Mouse (Mus musculus): ENCODE measurements around the gene 2010003K11Rik.

2010003K11Rik gene

DNA sequence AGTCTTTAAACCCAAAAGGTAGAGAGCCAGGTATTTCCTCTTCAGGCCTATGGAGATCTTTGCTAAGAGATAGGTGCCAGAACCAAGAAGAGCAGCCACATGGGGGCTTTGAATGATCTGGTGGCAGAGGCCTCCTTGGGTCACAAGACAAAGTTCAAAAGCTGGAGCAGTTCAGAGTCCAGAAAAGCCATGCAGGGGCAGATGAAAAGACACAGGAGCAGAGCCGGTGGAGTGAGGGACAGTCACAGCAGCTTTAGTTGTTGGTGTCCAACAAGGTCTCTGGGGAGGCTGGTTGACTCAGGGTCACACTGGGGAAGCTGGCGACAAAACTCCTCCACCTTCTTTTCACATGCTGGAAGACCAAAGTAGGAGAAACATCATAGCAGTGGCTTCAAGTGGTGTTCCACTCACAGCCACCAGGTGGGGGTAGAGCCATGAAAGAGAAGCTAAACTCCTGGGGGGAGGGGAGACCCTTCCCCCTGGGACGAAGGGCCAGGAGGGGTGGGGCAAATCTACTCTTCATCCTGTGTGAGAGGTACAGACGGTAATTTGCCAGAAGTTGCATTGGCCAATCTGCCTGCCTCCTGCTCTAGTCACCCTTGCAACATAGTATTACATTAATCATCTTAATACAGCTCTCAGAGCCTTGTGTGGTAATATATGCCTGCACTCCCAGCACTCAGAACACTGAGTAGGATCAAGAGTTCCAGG lies 965 bp downstream of the 2010003K11Rik start:
- DNase-seq (ENCODE audit: low read depth, low spot score) = peak; percentile 97

DNA sequence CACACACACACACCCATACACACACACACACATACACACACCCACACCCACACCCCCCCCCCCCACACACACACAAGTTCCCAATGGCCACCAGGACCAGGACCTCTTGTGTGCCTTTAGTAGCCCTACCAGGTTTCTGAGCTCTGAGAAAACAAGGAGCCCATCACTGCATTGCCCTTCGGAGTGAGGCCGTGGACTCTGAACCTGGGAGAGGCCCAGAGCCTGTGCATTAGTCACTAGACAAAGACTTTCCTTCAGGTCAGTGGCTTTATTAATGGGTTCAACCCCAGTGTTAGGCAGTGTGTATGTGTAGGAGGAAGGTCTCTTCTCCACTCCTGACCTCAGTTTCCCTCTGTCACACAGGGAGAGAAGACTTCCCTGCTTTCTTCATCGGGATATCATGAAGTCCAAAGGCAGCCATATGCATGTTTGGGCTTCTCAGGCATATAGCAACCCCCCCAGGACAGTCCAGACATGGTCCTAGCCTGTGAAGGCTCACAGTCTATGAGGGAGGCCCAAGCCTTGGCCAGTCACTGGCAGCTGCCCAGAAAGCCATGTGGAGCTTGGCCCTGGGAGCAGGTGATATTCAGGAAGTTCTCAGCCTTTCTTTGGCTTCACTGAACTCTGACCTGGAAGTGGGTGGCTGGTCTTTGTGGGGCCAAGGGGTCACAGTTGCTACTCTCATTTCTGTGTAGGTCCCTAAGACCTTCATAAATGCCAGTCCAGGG lies 1.7 kb downstream of the 2010003K11Rik start:
- DNase-seq (ENCODE audit: low read depth, low spot score) = no peak

- no peak for DNase-seq (ENCODE audit: low read depth, low spot score)
These were observed 2.6 kb downstream of the 2010003K11Rik start for GRCm38 (mm10) chr19:4495814-4496213.

DNA sequence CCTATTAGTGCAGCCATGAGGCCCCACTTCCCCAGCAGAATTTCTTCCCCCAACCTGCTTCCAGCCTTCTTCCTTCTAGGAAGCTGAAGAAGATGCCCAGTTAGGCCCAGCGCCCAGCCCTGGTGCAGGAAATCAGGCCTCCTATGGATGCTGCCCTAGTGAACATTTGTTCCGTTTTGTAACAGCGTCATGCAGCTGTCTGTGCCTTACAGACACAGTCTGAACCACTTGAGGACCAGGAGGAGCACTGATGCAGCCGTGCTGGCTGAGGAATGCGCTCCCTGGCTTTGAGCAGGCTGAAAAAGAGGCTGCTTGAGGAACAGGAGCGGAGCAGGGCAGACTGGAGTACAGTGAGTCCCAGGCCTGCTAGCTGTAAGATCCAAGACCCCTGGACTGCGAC lies 3.7 kb downstream of the 2010003K11Rik start:
- DNase-seq (ENCODE audit: low read depth, low spot score) = no peak

- DNase-seq (ENCODE audit: low read depth, low spot score) = peak; percentile 92
These were observed 5.7 kb downstream of the 2010003K11Rik start for GRCm38 (mm10) chr19:4492526-4493296.

GRCm38 (mm10) chr19:4491080-4491695 lies 7.2 kb downstream of the 2010003K11Rik start:
- DNase-seq (ENCODE audit: low read depth, low spot score) = no peak

DNA sequence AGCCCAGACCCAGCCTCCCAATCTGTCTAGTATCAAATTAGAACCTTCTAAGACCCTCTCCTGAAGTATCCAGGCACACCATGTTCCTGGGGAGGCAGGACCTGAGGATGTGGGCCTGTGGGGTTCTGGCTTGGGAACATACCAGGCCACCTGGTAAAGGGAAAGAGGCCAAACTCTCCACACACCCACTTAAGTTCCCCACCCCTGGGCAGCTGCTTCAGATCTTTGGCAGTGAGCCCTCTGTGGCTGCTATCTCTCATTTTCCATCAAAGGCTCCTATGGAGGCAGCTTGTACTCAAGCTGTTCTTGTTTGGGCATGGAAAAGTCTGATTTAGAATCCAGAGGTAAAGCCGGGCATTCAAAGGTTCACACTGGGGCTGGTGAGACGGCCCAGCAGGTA lies 10.5 kb downstream of the 2010003K11Rik start:
- DNase-seq (ENCODE audit: low read depth, low spot score) = no peak

DNA sequence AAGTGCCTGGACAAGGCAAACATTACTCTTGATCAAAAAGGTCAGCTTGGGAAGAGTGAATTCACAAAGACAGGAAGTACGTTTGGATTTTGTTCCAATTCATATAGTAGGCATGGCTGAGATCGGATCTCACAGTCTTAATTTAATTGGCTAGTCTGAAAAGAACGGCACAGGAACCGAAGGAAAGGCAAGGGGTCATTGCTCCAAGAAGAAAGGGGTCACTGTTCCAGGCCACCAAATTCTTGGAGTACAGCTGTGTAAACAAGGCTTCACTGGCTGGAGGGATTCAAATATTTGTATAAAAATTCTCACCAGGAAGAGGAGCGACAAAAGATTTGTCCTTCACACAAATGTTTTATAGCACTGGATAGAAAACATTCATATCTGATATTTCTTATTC lies 13.4 kb downstream of the 2010003K11Rik start:
- no peak for DNase-seq (ENCODE audit: low read depth, low spot score)

- no peak for DNase-seq (ENCODE audit: low read depth, low spot score)
These were observed 16.1 kb downstream of the 2010003K11Rik start for GRCm38 (mm10) chr19:4482111-4482859.

- no peak for DNase-seq (ENCODE audit: low read depth, low spot score)
These were observed 17.1 kb downstream of the 2010003K11Rik start for GRCm38 (mm10) chr19:4481326-4481725.

GRCm38 (mm10) chr19:4480041-4480440 lies 18.3 kb downstream of the 2010003K11Rik start:
- DNase-seq (ENCODE audit: low read depth, low spot score) = no peak

GRCm38 (mm10) chr19:4478190-4478516 lies 20.2 kb downstream of the 2010003K11Rik start:
- no peak for DNase-seq (ENCODE audit: low read depth, low spot score)

DNA sequence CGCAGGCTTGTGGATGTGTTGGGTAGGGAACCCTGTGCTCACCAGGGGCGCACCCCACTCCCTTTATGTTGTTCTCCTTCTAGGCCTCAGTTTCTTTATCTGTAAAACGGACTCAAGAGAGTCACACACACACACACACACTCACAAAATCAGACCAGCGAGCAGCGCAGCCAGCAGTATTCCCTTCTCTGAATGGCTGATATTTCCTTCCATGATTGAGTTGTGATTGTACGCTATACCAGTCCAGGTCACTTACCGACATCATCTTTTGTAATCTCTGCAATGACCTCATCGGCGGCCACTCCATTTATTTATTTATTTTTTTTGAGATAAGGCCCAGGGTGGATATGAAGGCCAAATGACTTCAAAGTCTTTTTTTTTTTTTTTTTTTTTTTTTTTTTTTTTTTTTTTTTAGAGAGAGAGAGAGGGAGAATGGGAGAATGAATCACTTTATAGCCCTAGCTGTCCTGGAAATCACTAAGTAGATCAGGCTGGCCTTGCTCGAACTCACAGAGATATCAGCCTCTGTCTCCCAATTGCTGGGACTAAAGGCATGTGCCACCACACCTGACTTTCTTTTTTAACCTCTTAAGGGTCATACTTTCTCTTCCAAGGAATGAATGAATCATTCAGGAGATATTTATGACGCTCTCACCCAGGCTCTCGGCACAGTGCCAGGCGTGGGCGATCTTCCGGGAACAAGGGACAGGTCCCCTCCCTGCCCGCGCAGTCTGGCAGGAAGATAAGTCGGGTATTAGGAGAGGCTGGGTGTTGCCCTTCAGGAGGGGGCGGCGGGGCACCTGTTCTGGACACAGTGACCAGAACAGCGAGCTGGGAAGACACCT lies 20.8 kb downstream of the 2010003K11Rik start, which contains the start of gene Syt12:
Syt12 (minus strand) TSS at position 103 of the 845 bp plus-strand sequence.
- peak; percentile 32 for DNase-seq (ENCODE audit: low read depth, low spot score)

DNA sequence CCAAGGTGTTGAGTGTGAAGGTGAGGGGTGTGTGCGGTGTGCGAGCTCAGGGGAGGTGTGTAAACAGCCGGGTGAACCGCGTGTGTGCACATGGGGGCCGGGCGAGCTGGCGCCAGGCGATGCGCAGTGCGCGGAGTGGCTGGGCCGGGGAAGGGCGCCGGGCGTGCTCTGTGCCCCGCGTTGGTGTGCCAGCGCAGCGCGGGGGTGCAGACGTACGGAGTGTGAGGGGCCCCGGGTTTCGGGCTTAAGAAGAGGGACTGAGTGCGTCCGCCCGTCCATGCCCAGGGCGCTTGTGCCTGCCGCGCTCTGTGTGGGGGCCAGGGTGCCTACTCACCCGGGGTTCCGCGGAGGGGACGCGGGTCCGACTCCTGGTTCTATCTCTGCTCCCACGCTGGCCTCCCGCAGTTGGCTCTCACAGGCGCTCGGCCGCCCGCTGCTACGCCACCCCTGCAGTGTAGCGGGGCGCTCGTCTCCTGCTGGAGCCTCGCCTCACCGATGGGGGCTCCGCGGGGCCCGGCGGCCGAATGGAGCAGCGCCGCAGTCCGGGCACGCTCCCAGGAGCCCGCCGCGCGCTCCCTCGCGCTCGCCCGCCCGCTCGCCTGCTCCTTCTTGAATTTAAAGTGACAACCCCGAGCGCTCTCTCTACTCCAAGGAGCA lies 21.7 kb downstream of the 2010003K11Rik start:
- no peak for DNase-seq (ENCODE audit: low read depth, low spot score)

DNA sequence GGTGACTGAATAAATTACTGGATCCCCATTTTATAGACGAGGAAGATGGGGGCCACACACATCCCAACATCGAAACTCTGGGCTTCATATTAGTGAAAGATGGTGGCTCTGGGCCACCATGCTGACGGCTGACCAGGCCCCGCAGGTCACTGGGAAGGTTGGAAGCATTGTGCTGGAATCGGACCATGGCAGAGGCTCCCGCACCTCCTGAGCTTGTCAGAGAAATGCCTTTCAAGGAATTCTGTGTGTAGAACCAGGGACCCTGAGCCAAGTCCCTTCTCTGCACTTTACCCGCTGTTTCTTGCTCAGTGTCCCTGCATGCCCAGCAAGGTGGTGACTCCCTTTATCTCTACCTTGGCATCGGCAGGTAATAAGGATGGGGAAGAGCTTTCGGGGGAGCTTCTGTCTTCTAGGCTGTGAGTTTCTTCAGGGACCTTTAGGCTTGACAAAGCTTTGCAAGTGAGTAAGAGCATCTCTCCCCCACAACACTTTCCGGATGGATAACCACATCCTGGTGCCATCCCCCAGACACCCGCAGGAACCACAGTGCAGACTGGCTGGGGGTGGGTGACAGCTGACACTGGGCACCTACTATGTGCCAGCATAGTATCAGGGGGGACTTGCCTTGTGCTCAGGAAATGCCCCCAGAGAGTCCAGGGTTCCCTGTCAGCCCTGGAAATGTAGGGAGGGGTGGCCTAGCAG lies 23.0 kb downstream of the 2010003K11Rik start:
- DNase-seq (ENCODE audit: low read depth, low spot score) = no peak

GRCm38 (mm10) chr19:4474739-4475138 lies 23.6 kb downstream of the 2010003K11Rik start:
- no peak for DNase-seq (ENCODE audit: low read depth, low spot score)

DNA sequence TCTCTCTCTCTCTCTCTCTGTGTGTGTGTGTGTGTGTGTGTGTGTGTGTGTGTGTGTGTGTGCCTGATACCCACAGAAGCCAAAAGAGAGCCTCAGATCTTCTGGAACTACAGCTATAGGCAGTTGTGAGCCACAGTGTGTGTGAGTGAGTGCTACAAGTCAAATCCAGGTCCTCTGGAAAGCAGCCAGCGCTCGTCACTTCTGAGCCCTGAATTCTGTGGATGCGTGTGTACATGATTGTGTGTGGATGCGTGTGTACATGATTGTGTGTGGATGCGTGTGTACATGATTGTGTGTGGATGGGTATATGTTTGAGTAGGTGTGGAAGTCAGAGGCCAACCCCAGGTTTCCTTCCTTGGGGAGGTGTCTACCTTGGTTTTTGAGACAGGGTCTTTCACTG lies 24.8 kb downstream of the 2010003K11Rik start:
- no peak for DNase-seq (ENCODE audit: low read depth, low spot score)

DNA sequence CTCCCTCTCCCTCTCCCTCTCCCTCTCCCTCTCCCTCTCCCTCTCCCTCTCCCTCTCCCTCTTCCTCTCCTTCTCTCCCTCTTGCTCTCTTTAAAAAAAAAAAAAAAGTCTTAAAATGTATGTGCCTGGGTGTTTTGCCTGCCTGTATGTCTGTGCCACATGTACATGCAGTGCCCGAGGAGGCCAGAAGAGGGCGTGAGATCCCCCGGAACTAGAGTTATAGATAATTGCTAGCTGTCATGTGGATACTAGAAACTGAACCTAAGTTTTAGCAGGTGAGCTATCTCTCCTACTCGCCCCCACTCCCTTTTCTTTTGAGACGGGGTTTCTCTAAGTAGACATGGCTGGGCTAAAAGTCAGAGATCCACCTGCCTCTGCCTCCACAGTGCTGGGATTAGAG lies 30.0 kb downstream of the 2010003K11Rik start:
- peak; percentile 32 for DNase-seq (ENCODE audit: low read depth, low spot score)

GRCm38 (mm10) chr19:4464666-4465065 lies 33.7 kb downstream of the 2010003K11Rik start:
- DNase-seq (ENCODE audit: low read depth, low spot score) = no peak
